Mouse (Mus musculus): ENCODE data around the gene Clec10a.
"Not testable (repeated sequence)": the region's sequence is repeated elsewhere in the genome, so short reads cannot be mapped to it uniquely, and the experiment has no call there.

The Clec10a gene

GRCm38 (mm10) chr11:70155897-70156296 is at the start of gene Clec10a:
Gene Clec10a, plus strand, starts transcription at chr11:70156197.
- DNase-seq: not testable (repeated sequence)

- no peak for DNase-seq
Measured at GRCm38 (mm10) chr11:70107085-70107484, 48.9 kb upstream of the Clec10a start.

- peak; percentile 49 to 70 for DNase-seq
Measured at GRCm38 (mm10) chr11:70110146-70110545, 45.9 kb upstream of the Clec10a start.

- DNase-seq: no peak
Measured at GRCm38 (mm10) chr11:70114562-70114961, 41.4 kb upstream of the Clec10a start.

- no peak for DNase-seq
Measured at GRCm38 (mm10) chr11:70115901-70116300, 40.1 kb upstream of the Clec10a start.

- no peak for DNase-seq
Measured at GRCm38 (mm10) chr11:70129926-70130379, 26.0 kb upstream of the Clec10a start, which contains the start of gene Mgl2. Gene Mgl2, plus strand, starts transcription at chr11:70130329.

- DNase-seq: not testable (repeated sequence)
Measured at GRCm38 (mm10) chr11:70135001-70135400, 21.0 kb upstream of the Clec10a start.

- DNase-seq: not testable (repeated sequence)
Measured at GRCm38 (mm10) chr11:70135925-70136324, 20.1 kb upstream of the Clec10a start.

- no peak for DNase-seq
Measured at GRCm38 (mm10) chr11:70139171-70139570, 16.8 kb upstream of the Clec10a start.

GRCm38 (mm10) chr11:70151072-70151471 is 4.9 kb upstream of the Clec10a start:
- peak; percentile 56 to 59 for DNase-seq

- no peak for DNase-seq
Measured at GRCm38 (mm10) chr11:70162336-70162735, 6.3 kb downstream of the Clec10a start.

GRCm38 (mm10) chr11:70165972-70166921 is 10.2 kb downstream of the Clec10a start:
- no peak for DNase-seq

- DNase-seq: no peak
Measured at GRCm38 (mm10) chr11:70168136-70168535, 12.1 kb downstream of the Clec10a start.

GRCm38 (mm10) chr11:70169471-70169870 is 13.5 kb downstream of the Clec10a start:
- not testable (repeated sequence) for DNase-seq

- no peak for DNase-seq
Measured at GRCm38 (mm10) chr11:70170291-70170690, 14.3 kb downstream of the Clec10a start.

GRCm38 (mm10) chr11:70171181-70171580 is 15.2 kb downstream of the Clec10a start:
- DNase-seq: peak; percentile 80 to 91

GRCm38 (mm10) chr11:70171847-70172246 is 15.8 kb downstream of the Clec10a start:
- DNase-seq: peak in 1 of 2 experiments; percentile 63

- DNase-seq: peak in 1 of 2 experiments; percentile 37
Measured at GRCm38 (mm10) chr11:70172298-70172697, 16.3 kb downstream of the Clec10a start.

- peak; percentile 73 to 89 for DNase-seq
Measured at GRCm38 (mm10) chr11:70174491-70174890, 18.5 kb downstream of the Clec10a start.

GRCm38 (mm10) chr11:70177647-70178046 is 21.6 kb downstream of the Clec10a start:
- DNase-seq: peak in 1 of 2 experiments; percentile 34

GRCm38 (mm10) chr11:70178311-70178710 is 22.3 kb downstream of the Clec10a start:
- DNase-seq: no peak

- no peak for DNase-seq
Measured at GRCm38 (mm10) chr11:70178756-70179155, 22.8 kb downstream of the Clec10a start.

GRCm38 (mm10) chr11:70179401-70179800 is 23.4 kb downstream of the Clec10a start:
- peak in 1 of 2 experiments; percentile 35 for DNase-seq

GRCm38 (mm10) chr11:70180496-70180895 is 24.5 kb downstream of the Clec10a start:
- DNase-seq: no peak

Measured in kidney, postnatal 25 days (tissue).